Mouse (Mus musculus): ENCODE results near the gene Sgpp2. TPM values are rescaled to one million over a fixed set of nuclear protein-coding genes. Genes with fewer than 3 reads are reported as not detected.

Sgpp2 gene
- total RNA-seq, 2 experiments from 2014 or later = not detected

- ATAC-seq (ENCODE audit: poor library complexity, severe bottlenecking) = no peak
Observed at GRCm38 (mm10) chr1:78337726-78338125, 27.6 kb downstream of the Sgpp2 start.

- no peak for ATAC-seq (ENCODE audit: poor library complexity, severe bottlenecking)
Observed at GRCm38 (mm10) chr1:78338212-78338611, 28.1 kb downstream of the Sgpp2 start.

GRCm38 (mm10) chr1:78339941-78340340 lies 29.8 kb downstream of the Sgpp2 start:
- no peak for ATAC-seq (ENCODE audit: poor library complexity, severe bottlenecking)

- no peak for ATAC-seq (ENCODE audit: poor library complexity, severe bottlenecking)
Observed at GRCm38 (mm10) chr1:78340584-78340983, 30.4 kb downstream of the Sgpp2 start.

- no peak for ATAC-seq (ENCODE audit: poor library complexity, severe bottlenecking)
Observed at GRCm38 (mm10) chr1:78347317-78347806, 37.2 kb downstream of the Sgpp2 start.

- ATAC-seq (ENCODE audit: poor library complexity, severe bottlenecking) = no peak
Observed at GRCm38 (mm10) chr1:78349219-78349618, 39.1 kb downstream of the Sgpp2 start.

GRCm38 (mm10) chr1:78353254-78353653 lies 43.1 kb downstream of the Sgpp2 start:
- no peak for ATAC-seq (ENCODE audit: poor library complexity, severe bottlenecking)

GRCm38 (mm10) chr1:78355123-78355522 lies 45.0 kb downstream of the Sgpp2 start:
- ATAC-seq (ENCODE audit: poor library complexity, severe bottlenecking) = no peak

GRCm38 (mm10) chr1:78357415-78357814 lies 47.3 kb downstream of the Sgpp2 start:
- ATAC-seq (ENCODE audit: poor library complexity, severe bottlenecking) = no peak

- no peak for ATAC-seq (ENCODE audit: poor library complexity, severe bottlenecking)
Observed at GRCm38 (mm10) chr1:78357868-78358267, 47.7 kb downstream of the Sgpp2 start.

- no peak for ATAC-seq (ENCODE audit: poor library complexity, severe bottlenecking)
Observed at GRCm38 (mm10) chr1:78363965-78364889, 54.1 kb downstream of the Sgpp2 start.

- no peak for ATAC-seq (ENCODE audit: poor library complexity, severe bottlenecking)
Observed at GRCm38 (mm10) chr1:78367806-78368205, 57.7 kb downstream of the Sgpp2 start.

- no peak for ATAC-seq (ENCODE audit: poor library complexity, severe bottlenecking)
Observed at GRCm38 (mm10) chr1:78370121-78370520, 60.0 kb downstream of the Sgpp2 start.

GRCm38 (mm10) chr1:78371569-78372236 lies 61.6 kb downstream of the Sgpp2 start:
- no peak for ATAC-seq (ENCODE audit: poor library complexity, severe bottlenecking)

GRCm38 (mm10) chr1:78372316-78372715 lies 62.2 kb downstream of the Sgpp2 start:
- ATAC-seq (ENCODE audit: poor library complexity, severe bottlenecking) = no peak

- no peak for ATAC-seq (ENCODE audit: poor library complexity, severe bottlenecking)
Observed at GRCm38 (mm10) chr1:78373836-78374235, 63.7 kb downstream of the Sgpp2 start.

GRCm38 (mm10) chr1:78375058-78375457 lies 64.9 kb downstream of the Sgpp2 start:
- ATAC-seq (ENCODE audit: poor library complexity, severe bottlenecking) = no peak

GRCm38 (mm10) chr1:78380950-78381349 lies 70.8 kb downstream of the Sgpp2 start:
- ATAC-seq (ENCODE audit: poor library complexity, severe bottlenecking) = no peak

GRCm38 (mm10) chr1:78387854-78388253 lies 77.7 kb downstream of the Sgpp2 start:
- ATAC-seq (ENCODE audit: poor library complexity, severe bottlenecking) = no peak

GRCm38 (mm10) chr1:78388848-78389247 lies 78.7 kb downstream of the Sgpp2 start:
- no peak for ATAC-seq (ENCODE audit: poor library complexity, severe bottlenecking)

GRCm38 (mm10) chr1:78395191-78395735 lies 85.1 kb downstream of the Sgpp2 start:
- ATAC-seq (ENCODE audit: poor library complexity, severe bottlenecking) = no peak

GRCm38 (mm10) chr1:78395737-78396136 lies 85.6 kb downstream of the Sgpp2 start:
- no peak for ATAC-seq (ENCODE audit: poor library complexity, severe bottlenecking)

Data from megakaryocyte, adult 5-6 weeks (primary cell).